Comparison of ENCODE assay signal across 8 mouse cellular contexts in the genomic region with DNA sequence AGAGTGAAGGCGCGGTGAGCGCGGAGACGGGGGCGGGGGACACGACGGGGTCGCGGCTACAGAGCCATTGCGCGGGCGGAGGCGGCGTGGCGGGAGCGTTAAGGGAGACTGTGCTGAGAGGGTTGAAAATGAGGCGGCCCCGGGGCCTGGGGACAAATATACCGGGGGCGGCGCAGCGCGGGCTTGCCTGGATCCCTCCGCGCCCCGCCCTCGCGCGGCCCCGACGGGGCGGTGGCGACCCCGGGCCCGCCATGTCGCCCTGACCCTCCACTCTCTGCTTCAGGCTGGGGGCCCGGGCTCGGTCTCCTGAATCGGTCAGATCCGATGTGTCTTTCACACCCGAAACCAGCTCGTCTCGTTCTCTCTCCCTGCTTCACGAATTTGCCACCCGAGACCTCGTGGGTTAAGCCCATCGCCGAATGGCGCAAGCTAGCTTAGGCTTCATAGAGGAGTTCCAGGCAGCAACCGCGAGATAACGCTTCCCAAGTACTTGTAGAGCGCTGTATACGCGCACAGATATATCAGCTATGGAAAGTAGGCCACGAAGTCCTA. TPM values are rescaled to one million over a fixed set of nuclear protein-coding genes. Genes with fewer than 3 reads are reported as not detected.
DNase-seq lines count a peak whose midpoint lies in the region; ATAC-seq and TF ChIP-seq lines count a peak whose summit lies in the region.

Atf5 (minus strand) TSS at position 189 of the 552 bp plus-strand sequence.

- H3K9me3 ChIP-seq in hindbrain, embryonic 16.5 days (ENCODE audit: control insufficient read depth, low read length) = no peaks in the 10 kb centered on the region
- H3K9me3 ChIP-seq in liver, embryonic 13.5 days (replicated peaks) = no peaks in the 10 kb centered on the region

- H3K4me1 ChIP-seq in hindbrain, embryonic 16.5 days (ENCODE audit: control insufficient read depth, insufficient read depth, low read depth, low read length) = peaks cover 32% of the 10 kb centered on the region
- peaks cover 63% of the 10 kb centered on the region for H3K4me1 ChIP-seq in liver, embryonic 13.5 days (replicated peaks)
- peaks cover 13% of the 10 kb centered on the region for H3K4me1 ChIP-seq in olfactory bulb, adult 2 months (ENCODE audit: control insufficient read depth, insufficient read depth, low read length)

- under 1% methylated on average over 30 of the region's 57 CpGs for WGBS in hindbrain, embryonic 16.5 days
- WGBS in liver, embryonic 13.5 days (ENCODE audit: insufficient replicate concordance) = under 1% methylated on average over 57 of the region's 57 CpGs
- whole genome bisulfite sequencing in olfactory bulb, adult 2 months = under 1% methylated on average over 56 of the region's 57 CpGs

- no peaks in the 10 kb centered on the region for H3K36me3 ChIP-seq in hindbrain, embryonic 16.5 days (ENCODE audit: control insufficient read depth, insufficient read depth, low read length)
- H3K36me3 ChIP-seq in liver, embryonic 13.5 days = peaks cover 40% of the 10 kb centered on the region

- H3K4me2 ChIP-seq in hindbrain, embryonic 16.5 days (ENCODE audit: low read length) = peak within 1 kb of the TSS; percentile 61
- H3K4me2 ChIP-seq in liver, embryonic 13.5 days = peak within 1 kb of the TSS; percentile 79

- H3K4me3 ChIP-seq in hindbrain, embryonic 16.5 days (ENCODE audit: low read length) = peak within 1 kb of the TSS; percentile 82
- H3K4me3 ChIP-seq in liver, embryonic 13.5 days (replicated peaks) = peak within 1 kb of the TSS; percentile 74
- peak within 1 kb of the TSS; percentile 100 for H3K4me3 ChIP-seq in olfactory bulb, adult 2 months (ENCODE audit: insufficient read depth, low read depth, low read length)

- H3K27ac ChIP-seq in hindbrain, embryonic 16.5 days (ENCODE audit: low read depth, low read length) = peak within 1 kb of the TSS; percentile 91
- H3K27ac ChIP-seq in liver, embryonic 13.5 days = peak within 1 kb of the TSS; percentile 95
- peak within 1 kb of the TSS; percentile 95 for H3K27ac ChIP-seq in olfactory bulb, adult 2 months (ENCODE audit: insufficient read depth, low read depth, low read length)

- ATAC-seq in hindbrain, embryonic 16.5 days = peak; percentile 37
- peak; percentile 22 for ATAC-seq in liver, embryonic 13.5 days (ENCODE audit: low read depth)

- H3K27me3 ChIP-seq in hindbrain, embryonic 16.5 days (replicated peaks; ENCODE audit: control insufficient read depth, insufficient read depth, low read length) = no peaks in the 10 kb centered on the region
- H3K27me3 ChIP-seq in liver, embryonic 13.5 days = no peaks in the 10 kb centered on the region

- TF ChIP-seq CTCF in brain, embryonic 14.5 days (IDR thresholded peaks at IDR 0.05; ENCODE audit: borderline replicate concordance, extremely low read depth, insufficient read depth, insufficient read length) = no peak
- no peak for TF ChIP-seq CTCF in olfactory bulb, adult 2 months (IDR thresholded peaks at IDR 0.05; ENCODE audit: insufficient read depth, low read depth, low read length)

- TF ChIP-seq POLR2A in brain, embryonic 14.5 days (IDR thresholded peaks at IDR 0.05; ENCODE audit: borderline replicate concordance, extremely low read depth, insufficient read depth, insufficient read length, poor library complexity, severe bottlenecking) = no peak
- TF ChIP-seq POLR2A in olfactory bulb, adult 2 months (IDR thresholded peaks at IDR 0.05; ENCODE audit: insufficient read depth, low read depth, low read length) = no peak

- H3K9ac ChIP-seq in hindbrain, embryonic 16.5 days (ENCODE audit: low read depth, low read length) = peak within 1 kb of the TSS; percentile 89
- peak within 1 kb of the TSS; percentile 91 for H3K9ac ChIP-seq in liver, embryonic 13.5 days

- DNase-seq in right cerebral cortex, postnatal 4 days = peak; percentile 68
- DNase-seq in right cerebral cortex, postnatal 25 days = no peak
- peak; percentile 63 for DNase-seq in brain, embryonic 14.5 days (ENCODE audit: low read depth)
- peak; percentile 68 for DNase-seq in gastrocnemius, adult 18-20 months (ENCODE audit: low spot score)
- DNase-seq in liver, embryonic 13.5 days = peak; percentile 58
- DNase-seq in right cerebral cortex, postnatal 10 days (ENCODE audit: low spot score in 2 of 2) = no peak

RNA-seq across cellular contexts. Expression of gene Atf5, which starts in this region (rescaled TPM):
- 24.8 and 36.4 TPM in 2 replicates for polyA plus RNA-seq in brain, embryonic 14.5 days (2012; rRNA removed)
- 10 to 100 TPM; 62.4 to 99.0 TPM for total RNA-seq in gastrocnemius, adult 18-20 months (2021)
- 2.7 and 2.9 TPM in 2 replicates for polyA plus RNA-seq in hindbrain, embryonic 16.5 days (2015; fragmentation: Nextera tagmentation; extraction: Ambion mirVana)
- polyA plus RNA-seq in liver, embryonic 13.5 days (2015; fragmentation: Nextera tagmentation; extraction: Ambion mirVana) = 5.3 and 5.4 TPM in 2 replicates
- not detected in 2 replicates for polyA plus RNA-seq in olfactory bulb, adult 2 months (2012; ENCODE audit: insufficient read depth, insufficient read length, low replicate concordance, missing spikeins)

Comparison
In these comparisons a context has a peak if more than half of its experiments do, and no peak if none do; other contexts are left out.
1. DNase-seq: peak in right cerebral cortex, postnatal 4 days (single experiment), brain, embryonic 14.5 days (single experiment), gastrocnemius, adult 18-20 months (single experiment) and liver, embryonic 13.5 days (single experiment); none in right cerebral cortex, postnatal 25 days (single experiment) and right cerebral cortex, postnatal 10 days (0 of 2).
2. Peak in every context shown above with its lines, with median percentiles within 50 percentile points of each other: H3K27ac ChIP-seq and H3K4me3 ChIP-seq.